Mouse (Mus musculus) embryonic facial prominence, embryonic 10.5 days (tissue): Measurements from ENCODE around the gene Edaradd. TPM values are rescaled to one million over a fixed set of nuclear protein-coding genes. Genes with fewer than 3 reads are reported as not detected.

Experiments
- DNase-seq: peaks from one replicate; pipeline ENCODE4 v3.0.0-alpha.2; 2017; ENCODE audit warnings: low spot score
- H3K27ac ChIP-seq: fragments of 300-500 bp; sonication (generic); replicated peaks from 2 replicates; pipeline ENCODE4 v1.5.1; 2016; ENCODE audit warnings: mild to moderate bottlenecking
- H3K27me3 ChIP-seq: fragments of 300-500 bp; sonication (generic); replicated peaks from 2 replicates; pipeline ENCODE4 v1.6.1; 2016; ENCODE audit warnings: low read depth, mild to moderate bottlenecking; ENCODE audit not compliant: poor library complexity, severe bottlenecking
- H3K36me3 ChIP-seq: fragments of 300-500 bp; sonication (generic); replicated peaks from 2 replicates; pipeline ENCODE4 v1.6.1; 2016; ENCODE audit warnings: mild to moderate bottlenecking, moderate library complexity
- H3K4me1 ChIP-seq: fragments of 300-500 bp; sonication (generic); 2 replicates; pipeline ENCODE4 v1.6.1; 2016
- H3K4me3 ChIP-seq: fragments of 300-500 bp; sonication (generic); 2 replicates; pipeline ENCODE4 v1.5.1; 2016; ENCODE audit warnings: mild to moderate bottlenecking, moderate library complexity
- H3K9me3 ChIP-seq: fragments of 300-500 bp; sonication (generic); 2 replicates; pipeline ENCODE4 v1.6.1; 2016; ENCODE audit warnings: mild to moderate bottlenecking
- WGBS: fragments of 180-500 bp; shearing (Covaris S2); methylation state at CpG from one replicate; pipeline ENCODE4 v1.1.7; 2016; 5-methylcytosine and 5-hydroxymethylcytosine counted together
- polyA plus RNA-seq: library from polyadenylated mRNA; unstranded; fragments of >200 nt; fragmentation: Nextera tagmentation; extraction: Ambion mirVana; gene quantifications from 2 replicates; pipeline ENCODE4 v1.2.1, GENCODE M21; 2016

The Edaradd gene
- 2.6 and 2.7 TPM in 2 replicates for polyA plus RNA-seq

GRCm38 (mm10) chr13:12519955-12520584, at the start of gene Edaradd:
Gene Edaradd, minus strand, starts transcription at chr13:12520438.
- DNase-seq: peak; percentile 83
- WGBS: under 1% methylated on average over 35 of the region's 35 CpGs
- no peaks in the 10 kb centered on the region for H3K36me3 ChIP-seq
- H3K27me3 ChIP-seq: peaks cover 39% of the 10 kb centered on the region
- H3K27ac ChIP-seq: peak within 1 kb of the TSS; percentile 81
- H3K9me3 ChIP-seq: no peaks in the 10 kb centered on the region
- peak within 1 kb of the TSS; percentile 72 for H3K4me3 ChIP-seq
- peaks cover 9% of the 10 kb centered on the region for H3K4me1 ChIP-seq

- Histone ChIP-seq H3K27ac (no peak overlapping the region), H3K4me3 (no peak overlapping the region), H3K36me3 (no peaks in the 10 kb centered on the region), H3K4me1 (peaks cover 15% of the 10 kb centered on the region), H3K9me3 (no peaks in the 10 kb centered on the region), H3K27me3 (peaks cover 12% of the 10 kb centered on the region)
- DNase-seq: no peak
- WGBS: 81% methylated on average over 7 of the region's 7 CpGs
These were observed 49.5 kb upstream of the Edaradd start for GRCm38 (mm10) chr13:12569741-12570140.

- Histone ChIP-seq H3K27me3 (peaks cover 12% of the 10 kb centered on the region), H3K4me1 (peaks cover 15% of the 10 kb centered on the region), H3K27ac (no peak overlapping the region), H3K4me3 (no peak overlapping the region), H3K9me3 (no peaks in the 10 kb centered on the region), H3K36me3 (no peaks in the 10 kb centered on the region)
- DNase-seq: no peak
- WGBS: 67% methylated on average over 9 of the region's 9 CpGs
These were observed 48.6 kb upstream of the Edaradd start for GRCm38 (mm10) chr13:12568597-12569469.

- 75% methylated on average over 1 of the region's 1 CpGs for WGBS
- no peak for DNase-seq
- no peak overlapping the region for H3K4me3 ChIP-seq
- peaks cover 12% of the 10 kb centered on the region for H3K27me3 ChIP-seq
- H3K4me1 ChIP-seq: peaks cover 15% of the 10 kb centered on the region
- H3K27ac ChIP-seq: no peak overlapping the region
- H3K9me3 ChIP-seq: no peaks in the 10 kb centered on the region
- no peaks in the 10 kb centered on the region for H3K36me3 ChIP-seq
These were observed 47.7 kb upstream of the Edaradd start for GRCm38 (mm10) chr13:12567936-12568335.

- Histone ChIP-seq H3K9me3 (no peaks in the 10 kb centered on the region), H3K4me3 (peak within 1 kb of the TSS; percentile 81), H3K27ac (peak within 1 kb of the TSS; percentile 78), H3K27me3 (peaks cover 12% of the 10 kb centered on the region), H3K4me1 (peaks cover 15% of the 10 kb centered on the region), H3K36me3 (no peaks in the 10 kb centered on the region)
- WGBS: under 1% methylated on average over 73 of the region's 73 CpGs
- peak; percentile 99 for DNase-seq
These were observed 45.6 kb upstream of the Edaradd start, which contains the start of gene Ero1lb for GRCm38 (mm10) chr13:12565621-12566390. Gene Ero1lb, plus strand, starts transcription at chr13:12565874.

GRCm38 (mm10) chr13:12562256-12562655, 42.0 kb upstream of the Edaradd start:
- Histone ChIP-seq H3K27me3 (peaks cover 11% of the 10 kb centered on the region), H3K27ac (no peak overlapping the region), H3K9me3 (no peaks in the 10 kb centered on the region), H3K36me3 (no peaks in the 10 kb centered on the region), H3K4me3 (no peak overlapping the region), H3K4me1 (peaks cover 15% of the 10 kb centered on the region)
- no peak for DNase-seq
- 79% methylated on average over 4 of the region's 4 CpGs for WGBS

- no peak for DNase-seq
- no peak overlapping the region for H3K27ac ChIP-seq
- H3K4me3 ChIP-seq: no peak overlapping the region
- H3K9me3 ChIP-seq: no peaks in the 10 kb centered on the region
- 65% methylated on average over 2 of the region's 2 CpGs for WGBS
- peaks cover 14% of the 10 kb centered on the region for H3K4me1 ChIP-seq
- H3K27me3 ChIP-seq: peaks cover 6% of the 10 kb centered on the region
- no peaks in the 10 kb centered on the region for H3K36me3 ChIP-seq
These were observed 41.5 kb upstream of the Edaradd start for GRCm38 (mm10) chr13:12561729-12562128.

- no peak overlapping the region for H3K4me3 ChIP-seq
- WGBS: 63% methylated on average over 6 of the region's 6 CpGs
- no peak for DNase-seq
- no peaks in the 10 kb centered on the region for H3K36me3 ChIP-seq
- no peaks in the 10 kb centered on the region for H3K4me1 ChIP-seq
- no peaks in the 10 kb centered on the region for H3K27me3 ChIP-seq
- H3K27ac ChIP-seq: no peak overlapping the region
- H3K9me3 ChIP-seq: no peaks in the 10 kb centered on the region
These were observed 39.4 kb upstream of the Edaradd start for GRCm38 (mm10) chr13:12559462-12560120.

GRCm38 (mm10) chr13:12559044-12559443, 38.8 kb upstream of the Edaradd start:
- no peak for DNase-seq
- WGBS: 48% methylated on average over 3 of the region's 3 CpGs
- H3K4me1 ChIP-seq: no peaks in the 10 kb centered on the region
- no peaks in the 10 kb centered on the region for H3K9me3 ChIP-seq
- H3K27ac ChIP-seq: no peak overlapping the region
- no peak overlapping the region for H3K4me3 ChIP-seq
- H3K36me3 ChIP-seq: no peaks in the 10 kb centered on the region
- no peaks in the 10 kb centered on the region for H3K27me3 ChIP-seq

GRCm38 (mm10) chr13:12554211-12554610, 34.0 kb upstream of the Edaradd start:
- H3K4me3 ChIP-seq: no peak overlapping the region
- H3K27ac ChIP-seq: no peak overlapping the region
- no peaks in the 10 kb centered on the region for H3K36me3 ChIP-seq
- H3K9me3 ChIP-seq: no peaks in the 10 kb centered on the region
- 63% methylated on average over 4 of the region's 4 CpGs for WGBS
- H3K4me1 ChIP-seq: no peaks in the 10 kb centered on the region
- no peaks in the 10 kb centered on the region for H3K27me3 ChIP-seq
- DNase-seq: no peak

- no peaks in the 10 kb centered on the region for H3K36me3 ChIP-seq
- H3K4me3 ChIP-seq: no peak overlapping the region
- no peak for DNase-seq
- no peaks in the 10 kb centered on the region for H3K9me3 ChIP-seq
- peaks cover 12% of the 10 kb centered on the region; the same call in 1 of the 2 replicates for H3K27me3 ChIP-seq
- H3K27ac ChIP-seq: no peak overlapping the region
- 88% methylated on average over 8 of the region's 8 CpGs for WGBS
- H3K4me1 ChIP-seq: peaks cover 18% of the 10 kb centered on the region
These were observed 23.8 kb upstream of the Edaradd start for GRCm38 (mm10) chr13:12543880-12544568.
